Mouse (Mus musculus): ENCODE results near the gene Slc35e3. TPM values are rescaled to one million over a fixed set of nuclear protein-coding genes. Genes with fewer than 3 reads are reported as not detected.

The Slc35e3 gene
- polyA plus RNA-seq, 1 experiment from 2014 or later = 19.4 TPM

DNA sequence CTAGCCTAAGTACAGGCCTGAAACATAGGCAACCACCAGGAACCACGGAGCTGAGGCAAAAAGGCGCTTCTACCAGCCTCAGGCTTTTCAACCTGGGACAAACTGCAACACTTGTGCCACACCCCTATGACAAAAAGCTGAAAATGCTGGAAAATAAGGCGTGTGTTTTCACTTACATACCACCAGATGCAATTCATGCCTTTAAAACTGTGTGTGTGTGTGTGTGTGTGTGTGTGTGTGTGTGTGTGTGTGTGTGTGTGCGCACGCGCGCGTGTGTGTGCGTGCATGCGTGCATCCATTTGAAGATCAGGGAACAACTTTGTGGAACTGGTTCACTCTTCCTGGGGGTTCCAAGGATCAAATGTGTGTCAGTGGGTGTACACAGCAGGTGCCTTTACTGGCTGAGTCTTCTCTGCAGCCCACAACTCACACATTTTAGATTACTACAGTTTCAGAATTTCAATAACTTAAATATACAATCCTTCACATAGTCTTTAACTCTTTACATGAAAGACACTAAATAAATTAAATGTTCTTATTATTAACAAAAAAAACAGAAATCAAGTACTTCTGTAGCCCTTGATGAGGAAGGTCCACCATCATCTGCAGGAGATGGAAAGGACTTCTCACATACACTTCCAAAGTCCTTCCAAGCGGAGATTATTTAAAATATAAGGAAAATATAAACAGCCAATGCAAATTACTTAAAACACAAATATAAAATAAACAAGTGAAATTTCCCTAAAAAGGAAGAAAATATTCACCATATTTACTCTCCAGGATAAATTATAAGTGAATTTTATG, 56.7 kb downstream of the Slc35e3 start:
- TF ChIP-seq CTCF (IDR thresholded peaks at IDR 0.05; ENCODE audit: low read depth) = no peak
- TF ChIP-seq EP300 (optimal IDR thresholded peaks at IDR 0.05) = no peak
- H3K9me3 ChIP-seq (ENCODE audit: control insufficient read depth, low read length) = no peaks in the 10 kb centered on the region
- H3K36me3 ChIP-seq (ENCODE audit: control insufficient read depth, insufficient read depth, low read length) = peaks cover 26% of the 10 kb centered on the region
- no peak for DNase-seq (ENCODE audit: low spot score)
- H3K9ac ChIP-seq (ENCODE audit: low read length) = no peak overlapping the region
- H3K4me1 ChIP-seq (replicated peaks; ENCODE audit: control insufficient read depth, insufficient read depth) = no peaks in the 10 kb centered on the region
- no peaks in the 10 kb centered on the region for H3K27me3 ChIP-seq (ENCODE audit: control insufficient read depth, insufficient read depth, low read length)
- WGBS = 91% methylated on average over 11 of the region's 11 CpGs
- no peak overlapping the region for H3K4me3 ChIP-seq (ENCODE audit: low read depth, low read length)
- H3K4me2 ChIP-seq (replicated peaks; ENCODE audit: low read depth) = no peak overlapping the region
- H3K27ac ChIP-seq (replicated peaks) = no peak overlapping the region
- no peak for ATAC-seq (ENCODE audit: low FRiP score, low TSS enrichment)

DNA sequence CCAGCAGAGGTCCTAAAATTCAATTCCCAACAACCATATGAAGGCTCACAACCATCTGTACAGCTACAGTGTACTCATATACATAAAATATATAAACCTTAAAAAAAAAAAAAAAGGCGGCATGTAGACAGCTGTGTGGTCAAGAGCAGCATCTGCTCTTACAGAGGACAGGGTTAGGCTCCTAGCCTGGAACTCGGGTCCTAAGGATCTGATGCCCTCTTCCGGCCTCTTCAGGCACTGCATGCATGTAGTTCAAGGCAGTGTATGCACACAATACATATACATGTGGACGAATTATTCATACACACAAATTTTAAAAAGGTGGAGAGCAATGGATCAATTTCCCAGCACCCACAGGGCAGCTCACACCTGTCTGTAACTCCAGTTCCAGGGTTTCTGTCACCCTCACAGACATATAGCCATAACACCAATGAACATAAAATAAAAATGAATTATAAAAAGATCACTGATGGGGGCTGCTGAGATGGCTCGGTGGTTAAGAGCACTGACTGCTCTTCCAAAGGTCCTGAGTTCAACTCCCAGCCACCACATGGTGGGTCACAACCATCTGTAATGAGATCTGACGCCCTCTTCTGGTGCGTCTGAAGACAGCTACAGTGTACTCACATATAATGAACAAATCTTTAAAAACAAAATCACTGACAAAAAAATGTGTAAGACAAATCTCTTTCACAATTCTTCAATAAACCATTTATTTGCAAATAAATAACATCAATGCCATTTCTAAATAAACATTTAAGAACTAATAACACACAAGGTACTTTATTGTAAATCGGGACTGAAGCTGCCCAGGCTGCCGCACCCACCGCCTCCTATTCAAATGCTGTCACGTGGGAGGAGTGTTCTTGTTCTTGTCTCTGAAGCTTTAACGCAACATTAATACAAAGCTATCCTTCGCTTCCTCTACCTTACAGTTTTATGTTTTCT, 57.7 kb downstream of the Slc35e3 start:
- no peaks in the 10 kb centered on the region for H3K4me1 ChIP-seq (replicated peaks; ENCODE audit: control insufficient read depth, insufficient read depth)
- no peak for TF ChIP-seq EP300 (optimal IDR thresholded peaks at IDR 0.05)
- TF ChIP-seq CTCF (IDR thresholded peaks at IDR 0.05; ENCODE audit: low read depth) = peak; percentile 62
- H3K4me3 ChIP-seq (ENCODE audit: low read depth, low read length) = no peak overlapping the region
- H3K9me3 ChIP-seq (ENCODE audit: control insufficient read depth, low read length) = no peaks in the 10 kb centered on the region
- no peak overlapping the region for H3K9ac ChIP-seq (ENCODE audit: low read length)
- H3K36me3 ChIP-seq (ENCODE audit: control insufficient read depth, insufficient read depth, low read length) = peaks cover 23% of the 10 kb centered on the region
- WGBS = 79% methylated on average over 13 of the region's 13 CpGs
- ATAC-seq (ENCODE audit: low FRiP score, low TSS enrichment) (peak; percentile 67), DNase-seq (ENCODE audit: low spot score) (peak; percentile 52)
- no peaks in the 10 kb centered on the region for H3K27me3 ChIP-seq (ENCODE audit: control insufficient read depth, insufficient read depth, low read length)
- no peak overlapping the region for H3K4me2 ChIP-seq (replicated peaks; ENCODE audit: low read depth)
- no peak overlapping the region for H3K27ac ChIP-seq (replicated peaks)

DNA sequence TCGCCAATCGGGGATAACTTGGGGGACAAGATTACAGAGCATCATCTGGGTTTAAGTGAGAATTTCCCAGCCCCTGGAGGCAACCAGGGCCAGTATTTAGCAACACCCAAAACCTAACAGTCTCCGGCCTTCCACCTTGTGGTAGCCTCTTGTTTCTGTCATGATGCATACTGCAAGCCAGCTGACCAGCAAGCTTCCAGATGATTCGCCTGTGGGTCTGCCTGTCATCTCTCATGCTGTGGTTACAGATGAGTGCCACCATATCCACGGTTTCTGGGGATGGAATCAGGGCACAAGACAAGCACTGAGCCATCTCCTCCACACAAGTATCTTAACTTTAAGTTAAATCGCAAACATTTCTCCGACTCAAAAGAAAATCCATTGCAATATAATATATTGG, 58.6 kb downstream of the Slc35e3 start:
- Histone ChIP-seq H3K9ac (ENCODE audit: low read length) (no peak overlapping the region), H3K4me1 (replicated peaks; ENCODE audit: control insufficient read depth, insufficient read depth) (no peaks in the 10 kb centered on the region), H3K4me3 (ENCODE audit: low read depth, low read length) (no peak overlapping the region), H3K36me3 (ENCODE audit: control insufficient read depth, insufficient read depth, low read length) (peaks cover 19% of the 10 kb centered on the region), H3K27ac (replicated peaks) (no peak overlapping the region), H3K4me2 (replicated peaks; ENCODE audit: low read depth) (no peak overlapping the region), H3K27me3 (ENCODE audit: control insufficient read depth, insufficient read depth, low read length) (no peaks in the 10 kb centered on the region), H3K9me3 (ENCODE audit: control insufficient read depth, low read length) (no peaks in the 10 kb centered on the region)
- TF ChIP-seq EP300 (optimal IDR thresholded peaks at IDR 0.05) (no peak), CTCF (IDR thresholded peaks at IDR 0.05; ENCODE audit: low read depth) (no peak)
- ATAC-seq (ENCODE audit: low FRiP score, low TSS enrichment) (no peak), DNase-seq (ENCODE audit: low spot score) (no peak)
- 84% methylated on average over 7 of the region's 7 CpGs for WGBS

DNA sequence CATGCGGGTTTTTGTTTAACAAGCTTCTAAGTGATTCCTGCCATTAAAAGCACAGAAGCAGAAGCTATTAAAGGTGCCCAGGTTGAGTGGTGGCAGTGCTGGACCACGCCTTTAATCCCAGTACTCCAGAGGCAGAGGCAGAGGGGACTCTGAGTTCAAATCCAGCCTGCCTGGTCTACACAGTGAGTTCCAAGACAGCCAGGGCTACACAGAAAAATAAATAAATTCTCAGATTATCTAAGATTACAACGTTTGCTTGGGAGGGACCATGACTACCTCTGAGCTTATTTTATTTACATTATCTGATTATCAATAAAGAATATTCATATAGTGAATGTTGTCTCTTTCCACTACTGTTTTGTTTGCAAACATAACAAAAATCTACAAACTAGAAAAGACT, 59.1 kb downstream of the Slc35e3 start:
- WGBS = 71% methylated on average over 3 of the region's 3 CpGs
- no peak overlapping the region for H3K4me2 ChIP-seq (replicated peaks; ENCODE audit: low read depth)
- H3K4me1 ChIP-seq (replicated peaks; ENCODE audit: control insufficient read depth, insufficient read depth) = no peaks in the 10 kb centered on the region
- H3K36me3 ChIP-seq (ENCODE audit: control insufficient read depth, insufficient read depth, low read length) = peaks cover 15% of the 10 kb centered on the region
- H3K4me3 ChIP-seq (ENCODE audit: low read depth, low read length) = no peak overlapping the region
- TF ChIP-seq EP300 (optimal IDR thresholded peaks at IDR 0.05) (no peak), CTCF (IDR thresholded peaks at IDR 0.05; ENCODE audit: low read depth) (no peak)
- H3K27me3 ChIP-seq (ENCODE audit: control insufficient read depth, insufficient read depth, low read length) = no peaks in the 10 kb centered on the region
- no peak for DNase-seq (ENCODE audit: low spot score)
- no peaks in the 10 kb centered on the region for H3K9me3 ChIP-seq (ENCODE audit: control insufficient read depth, low read length)
- ATAC-seq (ENCODE audit: low FRiP score, low TSS enrichment) = no peak
- H3K9ac ChIP-seq (ENCODE audit: low read length) = no peak overlapping the region
- H3K27ac ChIP-seq (replicated peaks) = no peak overlapping the region

DNA sequence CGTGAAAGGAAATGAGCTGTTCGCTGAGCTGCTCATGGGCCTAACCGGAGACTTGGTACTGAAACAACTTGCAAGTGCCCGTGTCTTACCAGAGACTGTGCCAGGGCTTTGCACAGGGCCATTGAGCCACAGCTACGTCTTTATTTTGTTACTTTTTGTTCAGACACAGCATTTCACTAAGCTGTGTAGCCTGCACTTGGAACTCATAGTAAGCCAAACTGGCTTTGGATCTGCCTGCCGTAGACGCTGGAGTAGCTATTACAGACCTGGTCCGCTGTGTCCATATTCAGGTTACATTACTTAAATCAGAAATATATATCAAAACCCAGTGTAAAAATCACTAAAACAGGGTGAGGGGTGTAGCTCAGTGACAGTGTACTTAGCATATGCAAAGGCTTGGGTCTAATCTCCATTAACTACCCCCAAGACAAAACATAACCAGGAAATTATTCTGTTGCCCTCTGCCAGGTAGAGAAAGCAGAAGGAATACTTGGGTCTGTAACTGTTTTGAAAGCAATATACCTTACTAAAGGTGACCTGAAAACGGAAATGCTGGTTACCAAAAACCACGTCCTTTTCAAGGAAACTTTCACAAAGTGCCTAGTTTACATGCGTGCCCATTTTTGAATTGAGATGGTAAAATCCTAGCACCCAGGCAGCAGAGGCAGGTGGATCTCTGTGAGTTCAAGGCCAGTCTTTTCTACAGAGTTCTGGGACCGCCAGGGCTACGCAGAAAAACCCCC, 60.1 kb downstream of the Slc35e3 start:
- Histone ChIP-seq H3K27ac (replicated peaks) (no peak overlapping the region), H3K36me3 (ENCODE audit: control insufficient read depth, insufficient read depth, low read length) (0 out of 2 replicates have a peak, but pooled peaks cover 8% of the 10 kb centered on the region), H3K4me2 (replicated peaks; ENCODE audit: low read depth) (no peak overlapping the region), H3K4me1 (replicated peaks; ENCODE audit: control insufficient read depth, insufficient read depth) (no peaks in the 10 kb centered on the region), H3K27me3 (ENCODE audit: control insufficient read depth, insufficient read depth, low read length) (no peaks in the 10 kb centered on the region), H3K4me3 (ENCODE audit: low read depth, low read length) (no peak overlapping the region), H3K9ac (ENCODE audit: low read length) (no peak overlapping the region), H3K9me3 (ENCODE audit: control insufficient read depth, low read length) (no peaks in the 10 kb centered on the region)
- DNase-seq (ENCODE audit: low spot score) = no peak
- 89% methylated on average over 13 of the region's 13 CpGs for WGBS
- no peak for ATAC-seq (ENCODE audit: low FRiP score, low TSS enrichment)
- TF ChIP-seq EP300 (optimal IDR thresholded peaks at IDR 0.05) (no peak), CTCF (IDR thresholded peaks at IDR 0.05; ENCODE audit: low read depth) (no peak)

All from stomach, postnatal 0 days (tissue).